Mouse (Mus musculus) megakaryocyte, embryonic 14.5 days (primary cell): ENCODE measurements around the gene Aif1l. TPM values are rescaled to one million over a fixed set of nuclear protein-coding genes. Genes with fewer than 3 reads are reported as not detected.

ENCODE experiments used
- H3K27me3 ChIP-seq: replicated peaks from 2 replicates; pipeline ENCODE3; 2012; ENCODE audit warnings: inconsistent platforms
- H3K36me3 ChIP-seq: replicated peaks from 2 replicates; pipeline ENCODE3; 2012; ENCODE audit warnings: low read length, inconsistent platforms, mixed read lengths
- H3K4me1 ChIP-seq: 2 replicates; pipeline ENCODE4 v1.6.1; 2012; ENCODE audit warnings: inconsistent platforms
- H3K4me3 ChIP-seq: replicated peaks from 2 replicates; pipeline ENCODE3; 2012; ENCODE audit warnings: moderate library complexity, mild to moderate bottlenecking, inconsistent platforms
- H3K9me3 ChIP-seq: 2 replicates; pipeline ENCODE4 v1.6.1; 2012; ENCODE audit warnings: inconsistent platforms
- FLI1 ChIP-seq: IDR thresholded peaks from 2 replicates; pipeline ENCODE4 v1.6.1; 2012; ENCODE audit warnings: low read length, inconsistent platforms, mixed read lengths
- GATA1 ChIP-seq: IDR thresholded peaks from 3 replicates; pipeline ENCODE4 v1.6.1; 2012; ENCODE audit warnings: mixed read lengths, low read length, inconsistent platforms, borderline replicate concordance
- polyA plus RNA-seq: library from polyadenylated mRNA; stranded (reverse); fragments of >175 nt; gene quantifications from 2 replicates; pipeline ENCODE4 v1.2.3, GENCODE M21; 2012; ENCODE audit warnings: low replicate concordance; ENCODE audit not compliant: insufficient read depth

Gene Aif1l
- polyA plus RNA-seq, 1 experiment = not detected

DNA sequence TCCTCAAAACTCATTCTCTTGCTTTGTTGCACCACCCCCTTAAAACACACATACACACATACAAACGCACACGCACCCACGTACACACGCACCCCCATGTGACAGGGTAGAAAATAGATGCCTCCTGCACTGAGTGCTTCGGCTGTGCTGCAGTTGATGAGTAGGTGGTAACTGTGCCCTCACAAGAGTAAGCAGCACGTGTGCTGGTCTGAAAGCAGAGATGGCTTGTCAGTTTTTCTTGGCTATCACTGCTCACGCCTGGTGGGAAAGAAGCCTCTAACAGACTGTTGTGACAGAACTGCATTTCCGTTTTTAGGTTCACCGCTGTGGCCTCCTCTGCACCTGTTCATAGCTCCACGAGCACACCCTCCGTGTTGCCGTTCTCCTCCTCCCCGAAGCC is 46.1 kb downstream of the Aif1l start:
- Histone ChIP-seq H3K4me3 (no peak overlapping the region), H3K4me1 (no peaks in the 10 kb centered on the region), H3K27me3 (no peaks in the 10 kb centered on the region), H3K36me3 (peaks cover 97% of the 10 kb centered on the region), H3K9me3 (no peaks in the 10 kb centered on the region)
- TF ChIP-seq FLI1 = no peak
- TF ChIP-seq GATA1 = no peak

DNA sequence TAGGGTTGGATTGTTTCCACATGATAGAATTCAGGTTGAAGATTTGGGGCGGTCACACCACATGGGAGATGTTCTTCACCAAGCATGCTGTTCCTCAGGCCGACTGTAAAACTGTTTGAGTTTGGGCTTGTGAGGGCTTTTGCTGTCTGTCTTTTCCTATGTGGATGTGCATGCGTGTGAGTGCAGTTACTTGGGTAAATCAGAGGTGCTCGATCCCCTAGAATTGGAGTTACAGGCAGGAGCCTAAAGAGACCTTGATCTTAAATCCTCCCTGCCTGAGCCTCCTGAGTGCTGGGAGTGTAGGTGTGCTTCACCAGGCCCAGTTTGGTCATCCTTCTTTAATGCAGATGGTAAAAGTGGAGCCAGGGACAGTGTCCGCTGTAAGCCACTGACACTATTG is 47.6 kb downstream of the Aif1l start:
- H3K4me3 ChIP-seq = no peak overlapping the region
- H3K4me1 ChIP-seq = no peaks in the 10 kb centered on the region
- H3K36me3 ChIP-seq = peaks cover 91% of the 10 kb centered on the region
- TF ChIP-seq GATA1 = no peak
- TF ChIP-seq FLI1 = no peak
- no peaks in the 10 kb centered on the region for H3K27me3 ChIP-seq
- no peaks in the 10 kb centered on the region for H3K9me3 ChIP-seq

DNA sequence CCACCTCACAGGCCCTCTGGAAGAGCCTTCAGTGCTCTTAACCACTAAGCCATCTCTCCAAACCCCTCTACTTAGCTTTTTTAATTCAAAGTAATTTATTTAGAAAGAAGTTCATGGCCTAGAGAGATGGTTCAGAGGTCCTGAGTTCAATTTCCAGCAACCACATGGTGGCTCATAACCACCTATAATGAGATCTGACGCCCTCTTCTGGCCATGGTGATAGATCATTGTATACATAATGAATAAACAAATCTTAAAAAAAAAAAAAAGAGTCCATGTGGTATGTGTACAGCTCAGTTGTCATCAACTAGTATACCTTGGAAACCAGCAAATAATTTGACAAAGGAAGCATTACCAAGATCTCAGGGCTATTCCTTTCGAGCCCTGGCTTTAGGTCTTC is 48.5 kb downstream of the Aif1l start:
- H3K9me3 ChIP-seq = no peaks in the 10 kb centered on the region
- H3K27me3 ChIP-seq = no peaks in the 10 kb centered on the region
- TF ChIP-seq FLI1 (no peak), GATA1 (no peak)
- no peaks in the 10 kb centered on the region for H3K4me1 ChIP-seq
- H3K36me3 ChIP-seq = peaks cover 91% of the 10 kb centered on the region
- no peak overlapping the region for H3K4me3 ChIP-seq

DNA sequence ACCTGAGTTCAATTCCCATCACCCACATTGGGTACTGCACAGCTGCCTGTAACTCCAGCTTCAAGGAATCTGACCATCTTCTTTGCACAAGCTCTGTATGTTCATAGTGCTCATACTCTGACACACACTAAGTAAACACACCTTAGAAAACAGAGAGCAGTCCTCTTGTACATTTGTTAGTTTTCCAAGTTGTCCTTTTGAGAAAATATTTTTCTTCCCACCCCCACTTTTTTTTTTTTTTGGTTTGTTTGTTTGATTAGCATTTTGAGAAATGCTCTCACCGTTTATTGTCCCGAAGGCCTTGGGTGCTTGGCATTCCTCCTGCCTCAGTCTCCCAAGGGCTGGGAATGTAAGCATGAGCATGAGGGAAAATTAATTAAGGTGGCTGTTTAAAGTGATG is 58.4 kb downstream of the Aif1l start:
- no peak overlapping the region for H3K4me3 ChIP-seq
- H3K9me3 ChIP-seq = no peaks in the 10 kb centered on the region
- no peaks in the 10 kb centered on the region for H3K4me1 ChIP-seq
- peaks cover 93% of the 10 kb centered on the region for H3K36me3 ChIP-seq
- no peaks in the 10 kb centered on the region for H3K27me3 ChIP-seq
- TF ChIP-seq GATA1 (no peak), FLI1 (no peak)

DNA sequence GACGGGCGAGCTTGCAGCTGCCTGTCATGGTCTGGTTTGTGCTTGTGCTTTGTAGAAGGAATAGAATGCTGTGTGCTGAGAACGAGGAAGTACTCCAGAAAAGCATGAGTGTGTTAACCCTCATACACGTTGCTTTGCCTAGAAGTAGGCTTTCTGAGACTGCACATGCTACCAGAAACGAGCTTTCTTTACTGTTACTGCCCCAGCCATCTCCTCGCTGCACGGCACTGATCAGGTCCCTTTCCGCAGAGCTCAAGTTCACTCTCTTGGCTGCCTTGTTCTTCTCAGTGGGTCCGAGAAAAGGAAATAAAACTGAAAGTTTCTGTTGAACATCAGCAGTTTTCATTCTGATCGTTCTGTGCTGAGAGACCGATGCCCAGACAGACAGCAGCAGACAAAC is 58.8 kb downstream of the Aif1l start:
- no peaks in the 10 kb centered on the region for H3K9me3 ChIP-seq
- H3K4me1 ChIP-seq = no peaks in the 10 kb centered on the region
- no peak overlapping the region for H3K4me3 ChIP-seq
- TF ChIP-seq FLI1 (no peak), GATA1 (no peak)
- no peaks in the 10 kb centered on the region for H3K27me3 ChIP-seq
- peaks cover 93% of the 10 kb centered on the region for H3K36me3 ChIP-seq

DNA sequence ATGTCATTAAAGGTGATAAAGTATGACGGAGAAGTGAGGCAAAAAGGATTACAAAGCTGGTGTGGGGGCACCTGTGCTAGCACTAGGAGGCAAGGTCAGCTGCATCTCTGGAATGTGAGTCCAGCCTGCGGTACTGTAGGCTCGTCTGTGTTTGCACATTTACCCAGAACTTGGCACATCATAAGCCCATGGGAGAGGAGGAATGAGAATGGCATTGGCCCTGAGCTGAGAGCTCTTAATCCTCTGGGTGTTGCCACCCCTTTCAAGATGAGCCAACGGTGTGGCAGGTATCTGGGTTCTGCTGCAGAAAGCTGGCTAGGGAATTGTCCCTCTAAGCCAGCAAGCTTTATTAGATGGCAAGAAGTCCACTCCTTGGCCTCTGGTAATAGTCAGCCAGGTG is 69.8 kb downstream of the Aif1l start:
- TF ChIP-seq FLI1 (no peak), GATA1 (no peak)
- H3K4me1 ChIP-seq = no peaks in the 10 kb centered on the region
- H3K36me3 ChIP-seq = peaks cover 96% of the 10 kb centered on the region
- no peak overlapping the region for H3K4me3 ChIP-seq
- H3K9me3 ChIP-seq = no peaks in the 10 kb centered on the region
- H3K27me3 ChIP-seq = no peaks in the 10 kb centered on the region

DNA sequence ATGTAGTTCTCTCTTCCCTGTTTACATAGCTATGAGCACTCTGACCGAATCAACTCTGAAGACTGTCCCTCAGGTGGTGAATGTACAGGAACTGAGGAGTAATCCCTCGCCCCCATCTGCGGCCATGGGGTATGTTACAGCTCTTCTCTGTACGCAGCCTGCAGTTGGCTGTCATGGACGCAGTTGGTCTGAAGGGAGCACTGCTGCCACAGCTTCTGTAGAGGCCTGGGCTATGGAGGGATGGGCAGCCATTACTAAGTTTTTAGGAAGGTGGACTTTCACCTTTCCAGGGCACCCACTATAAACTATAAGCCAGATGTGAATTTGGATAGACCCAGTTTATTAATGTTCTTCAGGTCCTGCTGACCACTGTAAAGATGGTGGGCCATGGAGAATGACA is 70.3 kb downstream of the Aif1l start:
- peaks cover 97% of the 10 kb centered on the region for H3K36me3 ChIP-seq
- TF ChIP-seq FLI1 (no peak), GATA1 (no peak)

More for the DNA sequence above, 70.3 kb downstream of the Aif1l start:
- Histone ChIP-seq H3K9me3 (no peaks in the 10 kb centered on the region), H3K4me1 (no peaks in the 10 kb centered on the region), H3K27me3 (no peaks in the 10 kb centered on the region), H3K4me3 (no peak overlapping the region)

Other genes with a start within 250 kb of the Aif1l start
- 0.17 TPM in 1 of 2 replicates, not detected in the other for gene Qrfp, start 139.6 kb upstream of the Aif1l start, polyA plus RNA-seq
- 0.02 TPM in 1 of 2 replicates, not detected in the other for gene Fibcd1, start 104.1 kb upstream of the Aif1l start, polyA plus RNA-seq
- gene Lamc3, start 62.8 kb upstream of the Aif1l start, polyA plus RNA-seq = not detected in 2 replicates
- gene Nup214, start 24.3 kb downstream of the Aif1l start, polyA plus RNA-seq = 10.0 and 14.4 TPM in 2 replicates
- 43.5 and 60.3 TPM in 2 replicates for gene Fam78a, start 134.7 kb downstream of the Aif1l start, polyA plus RNA-seq
- gene Plpp7, start 145.4 kb downstream of the Aif1l start, polyA plus RNA-seq = 3.3 and 17.4 TPM in 2 replicates
- 20.7 and 115 TPM in 2 replicates for gene Prrc2b, start 200.9 kb downstream of the Aif1l start, polyA plus RNA-seq